ENCODE assay signal across 8 mouse cellular contexts in genomic region chr7:110018117-110018630, GRCm38 (mm10). TPM values are rescaled to one million over a fixed set of nuclear protein-coding genes. Genes with fewer than 3 reads are reported as not detected.
DNase-seq lines count a peak whose midpoint lies in the region; ATAC-seq lines count a peak whose summit lies in the region.

TSS of gene Ipo7 (plus strand) at chr7:110018274.

- intact Hi-C loops in left cerebral cortex, postnatal 14 days (cut with DNase I), result loop anchor here (2.0 kb wide), 1 partner anchor 59 kb away; no protein-coding TSS in a partner anchor

- peak within 1 kb of the TSS; percentile 99 for H3K9ac ChIP-seq in intestine, embryonic 14.5 days (ENCODE audit: low read length)

- H3K4me3 ChIP-seq in intestine, embryonic 14.5 days (ENCODE audit: low read depth, low read length), result peak within 1 kb of the TSS; percentile 90

- peak within 1 kb of the TSS; percentile 93 for H3K4me2 ChIP-seq in intestine, embryonic 14.5 days (ENCODE audit: low read length)

- no peaks in the 10 kb centered on the region for H3K27me3 ChIP-seq in intestine, embryonic 14.5 days (replicated peaks; ENCODE audit: control insufficient read depth, insufficient read depth, low read length)

- no peaks in the 10 kb centered on the region for H3K9me3 ChIP-seq in intestine, embryonic 14.5 days (ENCODE audit: control insufficient read depth, low read length)

- peaks cover 8% of the 10 kb centered on the region for H3K4me1 ChIP-seq in intestine, embryonic 14.5 days (replicated peaks; ENCODE audit: control insufficient read depth, insufficient read depth, low read length)

- under 1% methylated on average over 47 of the region's 48 CpGs for WGBS in intestine, embryonic 14.5 days

- ATAC-seq in intestine, embryonic 14.5 days (replicated peaks; ENCODE audit: low FRiP score, low TSS enrichment, low read depth), result peak; percentile 93

- no peaks in the 10 kb centered on the region for H3K36me3 ChIP-seq in intestine, embryonic 14.5 days (ENCODE audit: control insufficient read depth, insufficient read depth, low read length)

- DNase-seq in adrenal gland, adult (ENCODE audit: inconsistent age in 2 of 2, low spot score in 1 of 2), result peak; percentile 94 to 97
- peak; percentile 97 for DNase-seq in embryo, embryonic 10.5 days (ENCODE audit: low spot score)
- peak; percentile 90 for DNase-seq in gastrocnemius, postnatal 25 days
- DNase-seq in intestine, embryonic 14.5 days (ENCODE audit: low spot score), result peak; percentile 94
- peak; percentile 90 to 93 for DNase-seq in left cerebral cortex, postnatal 14 days (ENCODE audit: low spot score in 2 of 2)
- peak; percentile 92 for DNase-seq in mesoderm, embryonic 11.5 days (ENCODE audit: low read depth, low spot score)
- DNase-seq in right cerebral cortex, postnatal 36 days (ENCODE audit: low spot score in 2 of 2), result peak; percentile 93
- DNase-seq in yolk sac, embryonic 10.5 days (ENCODE audit: low spot score), result peak; percentile 93

- peak within 1 kb of the TSS; percentile 92 for H3K27ac ChIP-seq in intestine, embryonic 14.5 days (ENCODE audit: low read depth)

RNA-seq across cellular contexts. Expression of gene Ipo7, which starts in this region (rescaled TPM):
- 10 to 100 TPM; 77.7 to 82.2 TPM for total RNA-seq in gastrocnemius, postnatal 25 days (2021)
- polyA plus RNA-seq in intestine, embryonic 14.5 days (2014; fragmentation: Nextera tagmentation; extraction: Ambion mirVana), result 18.5 and 20.8 TPM in 2 replicates
- 10 to 100 TPM; 90.1 to 91.0 TPM for total RNA-seq in left cerebral cortex, postnatal 14 days (2021)

Comparison
In these comparisons a context has a peak if more than half of its experiments do, and no peak if none do; other contexts are left out.
1. Peak in every context shown above with its lines: DNase-seq, ATAC-seq, H3K4me3 ChIP-seq and H3K27ac ChIP-seq.